Mouse (Mus musculus): ENCODE measurements around the gene Gm8453.
"Not testable (repeated sequence)": the region's sequence is repeated elsewhere in the genome, so short reads cannot be mapped to it uniquely, and the experiment has no call there.

The Gm8453 gene

DNA sequence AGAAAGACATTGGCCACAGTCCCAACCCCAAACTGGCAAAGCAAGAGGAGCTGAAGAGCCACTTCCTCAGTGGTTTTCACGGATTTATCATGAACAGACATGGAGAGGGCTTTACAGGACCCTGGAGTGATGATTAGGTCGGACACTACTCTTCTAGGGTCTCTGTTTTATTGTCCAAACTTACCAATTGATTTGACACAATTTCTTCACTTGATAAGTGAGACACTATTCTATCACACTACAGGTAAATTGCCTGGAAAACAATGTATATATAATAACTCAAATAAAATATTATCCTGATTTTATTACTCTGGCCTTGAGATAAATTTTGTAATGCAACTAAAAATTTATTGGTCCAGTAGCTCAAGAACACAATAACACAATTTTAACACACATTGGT is at the start of gene Gm8453:
TSS of gene Gm8453 (minus strand) at position 101 of the 400 bp plus-strand sequence.
- not testable (repeated sequence) for DNase-seq

DNA sequence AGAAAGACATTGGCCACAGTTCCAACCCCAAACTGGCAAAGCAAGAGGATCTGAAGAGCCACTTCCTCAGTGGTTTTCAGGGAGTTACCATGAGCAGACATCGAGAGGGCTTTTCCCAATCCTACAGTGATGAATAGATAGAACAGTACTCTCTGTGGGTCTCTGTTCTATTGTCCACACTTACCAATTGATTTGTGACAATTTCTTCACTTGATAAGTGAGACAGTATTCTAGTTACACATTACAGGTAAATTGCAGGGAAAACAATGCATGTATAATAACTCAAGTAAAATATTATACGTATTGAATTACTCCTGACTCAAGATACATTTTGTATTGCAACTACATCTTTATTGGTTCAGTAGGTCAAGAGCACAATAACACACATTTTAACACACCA is 28.1 kb downstream of the Gm8453 start, which contains the start of gene Gm8653:
TSS of gene Gm8653 (minus strand) at position 101 of the 400 bp plus-strand sequence.
- not testable (repeated sequence) for DNase-seq

DNA sequence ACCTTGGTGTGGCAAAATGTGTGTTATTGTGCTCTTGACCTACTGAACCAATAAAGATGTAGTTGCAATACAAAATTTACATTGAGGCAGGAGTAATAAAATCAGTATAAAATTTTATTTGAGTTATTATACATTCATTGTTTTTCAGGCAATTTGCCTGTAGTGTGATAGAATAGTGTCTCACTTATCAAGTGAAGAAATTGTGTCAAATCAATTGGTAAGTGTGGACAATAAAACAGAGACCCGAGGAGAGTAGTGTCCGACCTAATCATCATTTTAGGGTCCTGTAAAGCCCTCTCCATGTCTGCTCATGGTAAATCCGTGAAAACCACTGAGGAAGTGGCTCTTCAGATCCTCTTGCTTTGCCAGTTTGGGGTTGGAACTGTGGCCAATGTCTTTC is 40.2 kb downstream of the Gm8453 start, which contains the start of gene Vmn1r143:
TSS of gene Vmn1r143 (plus strand) at position 301 of the 400 bp plus-strand sequence.
- DNase-seq = not testable (repeated sequence)
